Mouse (Mus musculus): ENCODE measurements around the gene Fermt2. TPM values are rescaled to one million over a fixed set of nuclear protein-coding genes. Genes with fewer than 3 reads are reported as not detected.

Gene Fermt2
- total RNA-seq, 1 experiment from 2014 or later = not detected

Other genes with a start within 250 kb of the Fermt2 start
- 23.6 to 39.2 TPM (median 28.2 TPM) in 3 replicates for gene Ero1l, start 211.3 kb downstream of the Fermt2 start, total RNA-seq (2017)
- 158 to 185 TPM (median 171 TPM) in 3 replicates for gene Psmc6, start 200.3 kb downstream of the Fermt2 start, total RNA-seq (2017)
- gene Styx, start 179.0 kb downstream of the Fermt2 start, total RNA-seq (2017) = 20.1 to 36.2 TPM (median 31.5 TPM) in 3 replicates
- 29.9 to 73.9 TPM (median 51.6 TPM) in 3 replicates for gene Gnpnat1, start 125.2 kb downstream of the Fermt2 start, total RNA-seq (2017)
- 84.0 to 160 TPM (median 126 TPM) in 3 replicates for gene Ddhd1, start 128.0 kb upstream of the Fermt2 start, total RNA-seq (2017)